Mouse (Mus musculus) hematopoietic stem cell, adult 5-6 weeks (primary cell): Measurements from ENCODE around the gene Zfp954. TPM values are rescaled to one million over a fixed set of nuclear protein-coding genes. Genes with fewer than 3 reads are reported as not detected.
A peak's percentile ranks its signal among the peaks of the same experiment; 100 is the strongest.
"Not testable (repeated sequence)": the region's sequence is repeated elsewhere in the genome, so short reads cannot be mapped to it uniquely, and the experiment has no call there.

Experiments
- ATAC-seq, 2 experiments: fragments of 125-278 bp in 1 of 2; replicated peaks in 1 of 2; 2 replicates each; pipeline ENCODE4 v1.8.0; 2016 to 2017; ENCODE audit warnings: inconsistent platforms in 2 of 2, mild to moderate bottlenecking in 2 of 2, moderate number of reproducible peaks in 2 of 2, low read depth in 1 of 2, moderate TSS enrichment in 1 of 2; ENCODE audit not compliant: low FRiP score in 2 of 2, poor library complexity in 2 of 2, severe bottlenecking in 2 of 2, insufficient read depth in 1 of 2, low TSS enrichment in 1 of 2
- total RNA-seq: library from RNA; stranded (forward); fragments of 172-1452, 232-1000 nt; gene quantifications from 2 replicates; pipeline ENCODE4 v1.2.3, GENCODE M21; 2017

Gene Zfp954
- 10.4 and 23.2 TPM in 2 replicates for total RNA-seq

- peak; percentile 98 to 100 for ATAC-seq
These were observed at the start of gene Zfp954 for GRCm38 (mm10) chr7:7120921-7121601. Gene Zfp954 (minus strand): TSS chr7:7121488.

GRCm38 (mm10) chr7:7145991-7146608 lies 24.8 kb upstream of the Zfp954 start:
- ATAC-seq, result no peak

GRCm38 (mm10) chr7:7144215-7144614 lies 22.9 kb upstream of the Zfp954 start:
- no peak for ATAC-seq

- ATAC-seq, result peak; percentile 100
These were observed 15.1 kb upstream of the Zfp954 start, which contains the start of gene Zfp773 for GRCm38 (mm10) chr7:7136379-7136866. Gene Zfp773 (minus strand): TSS chr7:7136755.

- no peak for ATAC-seq
These were observed 11.5 kb upstream of the Zfp954 start for GRCm38 (mm10) chr7:7132751-7133150.

- not testable (repeated sequence) for ATAC-seq
These were observed 9.3 kb upstream of the Zfp954 start for GRCm38 (mm10) chr7:7130491-7131124.

- peak in 1 of 2 experiments; percentile 16; a peak in 2 of 4 replicates for ATAC-seq
These were observed 303 bp upstream of the Zfp954 start for GRCm38 (mm10) chr7:7121602-7121980.

GRCm38 (mm10) chr7:7118441-7118840 lies 2.8 kb downstream of the Zfp954 start:
- no peak for ATAC-seq

- no peak for ATAC-seq
These were observed 12.8 kb downstream of the Zfp954 start for GRCm38 (mm10) chr7:7108501-7108900.

Other genes with a start within 250 kb of the Zfp954 start
- not detected in 2 replicates for gene Aurkc, start 126.2 kb downstream of the Zfp954 start, total RNA-seq
- gene Zfp773, start 15.3 kb upstream of the Zfp954 start, total RNA-seq, result 5.4 and 7.6 TPM in 2 replicates
- 2.5 and 5.8 TPM in 2 replicates for gene Zfp418, start 49.8 kb upstream of the Zfp954 start, total RNA-seq
- gene Zfp772, start 88.5 kb upstream of the Zfp954 start, total RNA-seq, result 3.6 and 4.1 TPM in 2 replicates
- 2.8 TPM in 1 of 2 replicates, not detected in the other for gene Vmn2r29, start 125.8 kb upstream of the Zfp954 start, total RNA-seq
- gene Gm45844, start 156.8 kb upstream of the Zfp954 start, total RNA-seq, result 1.3 and 2.3 TPM in 2 replicates
- 33.7 and 44.8 TPM in 2 replicates for gene Clcn4, start 179.4 kb upstream of the Zfp954 start, total RNA-seq
- 0.13 TPM in 1 of 2 replicates, not detected in the other for gene Vmn2r30, start 216.1 kb upstream of the Zfp954 start, total RNA-seq